Mouse (Mus musculus): ENCODE measurements around the gene Rin1. TPM values are rescaled to one million over a fixed set of nuclear protein-coding genes. Genes with fewer than 3 reads are reported as not detected.

The Rin1 gene
- polyA plus RNA-seq, 1 experiment = 60.2 TPM

- H3K4me3 ChIP-seq (ENCODE audit: insufficient read depth, low read length) = no peak overlapping the region
- no peak for TF ChIP-seq POLR2A (IDR thresholded peaks at IDR 0.05; ENCODE audit: low read depth, low read length)
- no peak for TF ChIP-seq CTCF (IDR thresholded peaks at IDR 0.05; ENCODE audit: borderline replicate concordance, insufficient read depth, low read length)
- H3K4me1 ChIP-seq (ENCODE audit: control insufficient read depth, insufficient read depth, low read length) = peaks cover 23% of the 10 kb centered on the region
- H3K27ac ChIP-seq (ENCODE audit: insufficient read depth, low read length) = peak overlapping the region; percentile 85
These were observed 32.1 kb upstream of the Rin1 start for GRCm38 (mm10) chr19:5018191-5018590.

DNA sequence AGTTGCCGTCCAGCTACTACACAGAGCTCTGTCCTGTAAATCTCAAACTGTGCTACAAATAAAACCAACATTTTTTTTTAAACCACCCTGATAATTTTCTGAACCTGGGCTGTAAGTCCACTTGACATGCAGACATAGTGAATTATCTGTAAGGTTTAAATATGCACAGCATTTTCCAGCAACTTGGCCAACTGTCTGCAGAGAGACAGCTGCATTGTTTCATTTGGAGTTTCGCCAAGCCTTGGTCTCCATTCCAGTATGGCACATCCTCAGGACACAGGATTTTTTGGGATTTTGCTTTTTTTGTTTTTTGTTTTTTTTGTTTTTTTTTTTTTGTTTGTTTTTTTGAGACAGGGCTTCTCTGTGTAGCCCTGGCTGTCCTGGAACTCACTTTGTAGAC lies 28.9 kb upstream of the Rin1 start:
- H3K27ac ChIP-seq (ENCODE audit: insufficient read depth, low read length) = no peak overlapping the region
- TF ChIP-seq CTCF (IDR thresholded peaks at IDR 0.05; ENCODE audit: borderline replicate concordance, insufficient read depth, low read length) = no peak
- no peak for TF ChIP-seq POLR2A (IDR thresholded peaks at IDR 0.05; ENCODE audit: low read depth, low read length)

DNA sequence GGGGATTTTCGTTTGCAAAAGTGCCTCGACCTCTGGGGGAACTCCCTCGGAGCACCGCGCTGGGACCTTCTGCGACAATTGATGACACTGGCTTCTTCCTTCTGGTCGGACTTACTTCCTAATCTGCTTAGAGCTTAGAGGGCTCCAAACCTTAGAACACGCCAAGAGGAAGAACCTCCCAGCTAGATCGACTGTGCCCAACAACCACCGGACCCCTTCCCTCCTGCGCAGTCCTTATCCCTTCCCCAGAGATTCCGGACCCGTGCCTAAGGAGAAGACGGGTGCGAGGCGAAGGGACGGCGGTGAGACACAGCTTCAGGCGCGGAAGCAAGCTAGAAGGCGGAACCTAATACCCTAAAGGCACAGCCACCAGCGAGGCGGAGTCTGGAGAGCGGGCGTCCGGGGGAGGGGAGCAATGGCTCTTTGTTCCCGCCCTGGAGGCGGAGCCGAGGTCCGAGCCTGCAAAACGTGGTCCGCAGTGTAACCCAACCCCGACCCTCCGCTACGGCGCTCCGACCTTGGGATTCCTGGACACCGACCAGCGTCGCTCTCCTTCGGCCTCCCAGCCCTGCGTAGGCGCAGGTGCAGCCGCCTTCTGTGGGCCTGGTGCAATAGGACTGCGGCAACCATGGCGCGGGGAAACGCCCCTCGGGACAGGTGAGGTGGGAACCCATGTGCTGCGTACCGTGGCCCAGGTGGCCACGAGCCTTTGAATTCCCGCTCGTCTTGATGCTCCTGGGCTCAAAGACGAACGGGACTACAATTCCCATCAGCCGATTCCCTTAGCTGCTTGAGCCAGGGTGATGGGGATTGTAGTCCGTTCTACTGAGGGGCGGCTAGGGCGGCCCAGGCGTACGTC lies 26.4 kb upstream of the Rin1 start, which contains the start of gene Slc29a2:
Gene Slc29a2 (plus strand): TSS at position 240 of the 859 bp plus-strand sequence.
- no peak for TF ChIP-seq CTCF (IDR thresholded peaks at IDR 0.05; ENCODE audit: borderline replicate concordance, insufficient read depth, low read length)
- peak; percentile 97 for TF ChIP-seq POLR2A (IDR thresholded peaks at IDR 0.05; ENCODE audit: low read depth, low read length)
- peaks cover 9% of the 10 kb centered on the region; the same call in 1 of the 2 replicates for H3K4me1 ChIP-seq (ENCODE audit: control insufficient read depth, insufficient read depth, low read length)
- peak within 1 kb of the TSS; percentile 69 for H3K4me3 ChIP-seq (ENCODE audit: insufficient read depth, low read length)
- peak within 1 kb of the TSS; percentile 27; the same call in 1 of the 2 replicates for H3K27ac ChIP-seq (ENCODE audit: insufficient read depth, low read length)

More for the DNA sequence above, 28.9 kb upstream of the Rin1 start:
- Histone ChIP-seq H3K4me3 (ENCODE audit: insufficient read depth, low read length) (no peak overlapping the region), H3K4me1 (ENCODE audit: control insufficient read depth, insufficient read depth, low read length) (peaks cover 20% of the 10 kb centered on the region)

DNA sequence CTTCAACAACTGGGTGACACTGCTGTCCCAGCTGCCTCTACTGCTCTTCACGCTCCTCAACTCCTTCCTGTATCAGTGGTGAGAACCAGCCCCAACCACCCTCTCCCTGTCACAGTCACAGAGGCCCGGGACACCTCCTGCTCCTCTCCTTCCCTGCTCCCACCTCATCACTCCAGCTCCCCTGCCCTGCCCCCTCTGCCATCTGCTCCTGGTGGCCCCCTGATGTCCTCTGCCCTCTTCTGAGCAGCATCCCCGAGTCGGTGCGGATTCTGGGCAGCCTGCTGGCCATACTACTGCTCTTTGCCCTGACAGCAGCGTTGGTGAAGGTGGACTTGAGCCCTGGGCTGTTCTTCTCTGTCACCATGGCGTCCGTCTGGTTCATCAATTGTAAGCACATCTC lies 24.2 kb upstream of the Rin1 start:
- no peak overlapping the region for H3K4me3 ChIP-seq (ENCODE audit: insufficient read depth, low read length)
- H3K4me1 ChIP-seq (ENCODE audit: control insufficient read depth, insufficient read depth, low read length) = peaks cover 8% of the 10 kb centered on the region; the same call in 1 of the 2 replicates
- no peak for TF ChIP-seq CTCF (IDR thresholded peaks at IDR 0.05; ENCODE audit: borderline replicate concordance, insufficient read depth, low read length)
- TF ChIP-seq POLR2A (IDR thresholded peaks at IDR 0.05; ENCODE audit: low read depth, low read length) = no peak
- H3K27ac ChIP-seq (ENCODE audit: insufficient read depth, low read length) = no peak overlapping the region

- no peak overlapping the region for H3K4me3 ChIP-seq (ENCODE audit: insufficient read depth, low read length)
- H3K27ac ChIP-seq (ENCODE audit: insufficient read depth, low read length) = no peak overlapping the region
- no peak for TF ChIP-seq CTCF (IDR thresholded peaks at IDR 0.05; ENCODE audit: borderline replicate concordance, insufficient read depth, low read length)
- TF ChIP-seq POLR2A (IDR thresholded peaks at IDR 0.05; ENCODE audit: low read depth, low read length) = no peak
These were observed 17.6 kb upstream of the Rin1 start for GRCm38 (mm10) chr19:5032686-5033085.

GRCm38 (mm10) chr19:5036577-5036976 lies 13.7 kb upstream of the Rin1 start:
- Histone ChIP-seq H3K4me3 (ENCODE audit: insufficient read depth, low read length) (no peak overlapping the region), H3K4me1 (ENCODE audit: control insufficient read depth, insufficient read depth, low read length) (peaks cover 3% of the 10 kb centered on the region; the same call in 1 of the 2 replicates), H3K27ac (ENCODE audit: insufficient read depth, low read length) (no peak overlapping the region)
- TF ChIP-seq POLR2A (IDR thresholded peaks at IDR 0.05; ENCODE audit: low read depth, low read length) (no peak), CTCF (IDR thresholded peaks at IDR 0.05; ENCODE audit: borderline replicate concordance, insufficient read depth, low read length) (no peak)

More at GRCm38 (mm10) chr19:5032686-5033085, 17.6 kb upstream of the Rin1 start:
- no peaks in the 10 kb centered on the region for H3K4me1 ChIP-seq (ENCODE audit: control insufficient read depth, insufficient read depth, low read length)

- H3K4me3 ChIP-seq (ENCODE audit: insufficient read depth, low read length) = peak overlapping the region; percentile 70
- peaks cover 6% of the 10 kb centered on the region; the same call in 1 of the 2 replicates for H3K4me1 ChIP-seq (ENCODE audit: control insufficient read depth, insufficient read depth, low read length)
- H3K27ac ChIP-seq (ENCODE audit: insufficient read depth, low read length) = no peak overlapping the region
- no peak for TF ChIP-seq CTCF (IDR thresholded peaks at IDR 0.05; ENCODE audit: borderline replicate concordance, insufficient read depth, low read length)
- TF ChIP-seq POLR2A (IDR thresholded peaks at IDR 0.05; ENCODE audit: low read depth, low read length) = peak; percentile 3; the same call in 1 of the 2 replicates
These were observed 12.4 kb upstream of the Rin1 start for GRCm38 (mm10) chr19:5037678-5038571.

DNA sequence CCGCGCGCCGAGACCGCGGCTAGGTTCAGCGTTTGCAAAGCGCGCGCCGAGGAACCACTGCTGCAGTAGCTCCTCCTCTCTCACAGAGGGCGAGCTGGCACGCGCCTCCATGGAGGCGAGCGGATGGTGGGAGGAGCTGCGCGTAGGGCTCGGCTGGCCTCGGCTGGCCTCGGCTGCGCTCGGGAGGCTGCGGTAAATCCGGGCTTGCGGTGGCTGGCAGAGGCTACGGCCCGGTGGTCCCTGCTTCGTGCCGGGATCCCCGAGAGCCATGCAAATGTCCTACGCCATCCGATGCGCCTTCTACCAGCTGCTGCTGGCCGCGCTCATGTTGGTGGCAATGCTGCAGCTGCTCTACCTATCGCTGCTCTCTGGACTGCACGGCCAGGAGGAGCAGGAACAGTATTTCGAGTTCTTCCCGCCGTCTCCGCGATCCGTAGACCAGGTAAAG lies 11.5 kb upstream of the Rin1 start, which contains the start of the genes B4gat1 and AC124502.3:
Gene B4gat1 (plus strand): TSS at position 118 of the 448 bp plus-strand sequence.
Gene AC124502.3 (plus strand): TSS at position 183 of the 448 bp plus-strand sequence.
- peak; percentile 85 for TF ChIP-seq POLR2A (IDR thresholded peaks at IDR 0.05; ENCODE audit: low read depth, low read length)
- peak; percentile 58; the same call in 1 of the 2 replicates for TF ChIP-seq CTCF (IDR thresholded peaks at IDR 0.05; ENCODE audit: borderline replicate concordance, insufficient read depth, low read length)
- Histone ChIP-seq H3K4me3 (ENCODE audit: insufficient read depth, low read length) (peak within 1 kb of the TSS; percentile 70), H3K27ac (ENCODE audit: insufficient read depth, low read length) (no peak within 1 kb of the TSS), H3K4me1 (ENCODE audit: control insufficient read depth, insufficient read depth, low read length) (peaks cover 6% of the 10 kb centered on the region; the same call in 1 of the 2 replicates)

Data from embryonic fibroblast, embryonic 13.5 days (primary cell).